Mouse (Mus musculus): ENCODE data around the gene Tmem203.

Tmem203 gene

DNA sequence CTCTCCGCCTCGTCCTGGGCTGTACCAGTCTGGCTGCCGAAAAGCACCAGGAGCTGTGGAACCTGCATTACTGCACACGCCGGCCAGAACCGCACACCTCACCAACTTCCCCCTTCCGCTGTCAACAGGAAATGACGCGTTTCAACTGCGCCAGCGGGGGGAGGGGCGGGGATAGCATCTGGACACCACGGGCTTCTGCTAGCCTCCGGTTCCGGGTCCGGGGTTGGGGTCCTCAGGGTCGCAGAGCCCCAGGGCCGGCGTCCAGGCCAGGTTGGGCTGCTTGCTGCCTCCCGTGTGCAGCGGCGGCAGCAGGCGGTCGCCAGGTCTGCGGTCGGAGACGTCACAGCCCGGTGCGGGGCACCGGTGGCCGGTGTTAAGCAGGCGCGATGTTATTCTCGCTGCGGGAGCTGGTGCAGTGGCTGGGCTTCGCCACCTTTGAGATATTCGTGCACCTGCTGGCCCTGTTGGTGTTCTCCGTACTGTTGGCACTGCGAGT is at the start of gene Tmem203:
Tmem203 (plus strand) TSS at position 156 of the 496 bp plus-strand sequence.
- peak; percentile 82 for DNase-seq

DNA sequence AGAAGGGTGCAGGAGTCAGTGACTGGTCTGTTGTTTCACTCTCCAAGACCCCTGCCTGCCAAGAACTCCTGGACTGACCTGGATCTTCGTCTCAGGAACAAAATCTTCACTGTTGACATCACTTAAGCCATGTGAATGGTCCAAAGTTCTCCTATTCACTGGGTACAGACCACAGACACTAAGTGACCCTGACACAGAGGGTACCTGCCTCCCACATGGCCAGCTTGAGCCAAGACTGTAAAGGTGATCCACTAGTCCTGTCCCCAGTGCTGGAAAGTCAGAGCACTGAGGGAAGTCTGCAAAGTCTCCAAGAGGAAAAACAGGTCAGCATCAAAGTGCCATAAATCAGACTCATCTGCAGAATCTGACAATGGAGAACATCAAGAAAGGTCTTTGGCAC is 47.6 kb upstream of the Tmem203 start:
- DNase-seq, result no peak

DNA sequence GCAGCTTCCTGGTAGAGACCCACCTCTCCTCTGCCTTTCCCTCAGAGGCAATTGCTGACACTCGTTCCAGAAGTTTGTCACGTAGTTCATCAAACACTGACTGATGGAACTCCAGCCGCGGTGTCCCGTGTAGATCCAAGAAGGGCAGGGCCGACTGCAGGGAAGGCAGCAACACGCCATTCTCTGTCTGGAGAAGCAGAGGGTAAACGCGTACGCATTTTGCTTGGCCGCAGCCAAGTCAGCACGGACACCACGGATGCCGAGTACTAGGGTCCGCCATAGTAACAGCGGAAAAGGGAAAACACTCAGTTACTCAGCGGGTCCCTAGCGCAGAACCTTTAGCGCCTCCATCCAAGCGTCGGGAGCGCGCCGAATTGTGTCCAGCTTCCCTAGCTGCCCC is 44.6 kb upstream of the Tmem203 start:
- no peak for DNase-seq

DNA sequence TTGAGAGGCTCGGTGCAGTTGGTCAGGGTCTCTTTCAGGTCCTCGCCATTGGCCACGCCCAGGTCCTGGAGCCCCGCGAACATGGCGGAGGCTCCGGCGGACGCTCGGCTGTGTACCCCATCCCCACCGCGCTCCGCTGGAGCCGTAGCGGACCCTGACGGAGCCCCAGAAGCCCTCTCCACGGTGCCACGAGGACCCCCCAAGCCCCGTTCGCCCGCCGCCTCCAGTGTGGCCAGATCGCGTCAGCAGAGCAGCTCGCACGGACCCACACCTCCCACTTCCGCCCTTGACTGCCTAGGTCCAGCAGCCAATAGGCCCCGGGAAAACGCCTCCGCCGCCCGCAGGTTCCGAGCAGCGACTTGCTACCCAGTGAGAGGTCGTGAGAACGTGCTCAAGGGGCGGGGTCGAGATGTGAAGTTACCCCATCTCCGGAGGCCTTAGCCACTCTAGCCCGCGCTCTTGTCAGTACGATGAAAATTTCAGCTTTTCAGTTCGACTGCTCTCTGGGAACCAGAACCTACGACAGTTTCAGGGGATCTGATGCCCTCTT is 44.0 kb upstream of the Tmem203 start, which contains the start of gene Nelfb:
Nelfb (minus strand) TSS at position 369 of the 550 bp plus-strand sequence.
- DNase-seq, result peak; percentile 84

DNA sequence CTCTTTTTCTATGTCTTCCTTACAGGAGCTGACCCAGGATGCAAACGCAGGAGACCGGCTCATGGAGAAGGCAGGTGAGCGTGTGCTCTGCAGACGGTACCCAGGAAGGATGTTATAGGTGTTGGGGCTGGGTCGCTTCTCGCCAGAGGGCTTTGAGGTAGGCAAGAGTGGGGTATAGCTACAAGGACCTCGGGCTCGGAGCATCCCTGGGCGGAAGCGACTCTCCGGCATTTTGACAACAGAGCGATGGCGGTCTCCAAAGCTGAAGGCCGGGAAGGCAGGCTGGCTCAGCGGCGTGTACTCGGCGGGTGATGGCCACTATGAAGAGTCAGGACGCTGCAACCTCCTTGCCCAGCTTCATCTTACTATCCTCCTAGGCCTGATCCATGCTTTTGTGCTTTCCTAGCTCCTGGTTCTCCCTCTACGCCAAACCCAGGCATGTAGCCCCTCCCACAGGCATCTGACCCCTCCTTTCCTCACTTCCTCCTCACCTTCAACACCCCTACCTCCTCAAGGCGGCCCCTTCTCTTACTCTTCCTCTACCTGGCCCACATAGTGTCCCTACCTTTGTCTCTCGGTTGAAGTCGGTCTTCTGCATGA is 41.9 kb upstream of the Tmem203 start:
- no peak for DNase-seq

DNA sequence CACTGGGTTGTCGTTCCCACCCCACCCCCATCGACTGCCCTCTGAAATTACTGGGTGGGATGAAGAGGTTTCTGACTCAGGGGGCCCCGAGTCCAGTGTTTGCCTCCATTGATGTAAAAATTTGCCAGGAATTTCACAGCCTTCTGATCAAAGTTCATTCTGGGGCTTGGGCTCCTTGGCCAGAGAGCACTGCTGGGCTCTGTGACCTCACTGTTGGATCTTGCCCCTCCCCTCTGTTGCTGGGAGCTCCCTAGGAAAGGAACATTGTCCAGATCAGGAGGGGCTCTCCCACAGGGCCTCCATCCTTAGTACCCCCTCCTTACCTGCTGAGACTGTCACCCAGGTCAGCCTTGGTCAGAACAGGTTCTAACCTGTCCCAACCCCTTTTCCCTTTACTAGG is 40.8 kb upstream of the Tmem203 start, which contains the start of gene Stpg3:
Stpg3 (minus strand) TSS at position 194 of the 400 bp plus-strand sequence.
- no peak for DNase-seq

DNA sequence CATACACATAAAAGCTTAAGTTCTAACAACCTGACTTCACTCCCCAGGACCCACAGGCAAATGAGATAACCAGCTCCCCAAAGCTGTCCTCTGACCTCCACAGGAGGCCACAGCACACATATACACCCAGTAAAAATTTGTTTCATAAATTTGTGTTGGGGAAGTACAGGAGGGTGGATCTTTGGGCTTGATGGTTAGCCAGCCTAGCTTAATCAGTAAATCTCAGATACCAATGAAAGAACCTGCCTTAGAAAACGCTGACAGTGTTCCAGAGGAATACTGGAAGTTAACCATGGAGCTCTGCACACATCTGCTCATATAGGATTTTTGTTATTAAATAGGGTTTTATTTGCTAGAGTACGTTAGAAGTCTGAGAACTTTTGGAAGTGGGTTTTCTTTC is 37.6 kb upstream of the Tmem203 start:
- DNase-seq, result no peak

DNA sequence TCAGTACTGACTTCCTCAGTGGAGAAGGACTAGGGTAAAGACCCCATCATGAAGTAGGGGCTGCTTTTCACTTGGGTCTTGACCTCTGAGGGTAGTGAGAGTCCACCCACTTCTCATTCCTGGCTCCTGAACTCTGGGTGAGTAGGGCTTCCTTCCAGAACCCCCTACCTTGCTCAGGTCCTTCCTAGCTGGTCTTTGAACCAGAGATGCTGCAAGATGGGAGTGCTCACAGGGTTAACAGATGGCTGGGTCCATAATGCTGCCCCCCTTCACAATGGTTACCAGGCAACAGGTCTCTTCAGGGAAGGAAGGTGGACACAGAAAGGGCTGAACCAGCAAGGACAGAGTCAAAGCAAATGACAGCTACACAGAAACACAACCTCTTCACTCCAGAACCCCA is 36.8 kb upstream of the Tmem203 start, which contains the start of gene Fam166a:
Fam166a (plus strand) TSS at position 301 of the 400 bp plus-strand sequence.
- DNase-seq, result no peak

DNA sequence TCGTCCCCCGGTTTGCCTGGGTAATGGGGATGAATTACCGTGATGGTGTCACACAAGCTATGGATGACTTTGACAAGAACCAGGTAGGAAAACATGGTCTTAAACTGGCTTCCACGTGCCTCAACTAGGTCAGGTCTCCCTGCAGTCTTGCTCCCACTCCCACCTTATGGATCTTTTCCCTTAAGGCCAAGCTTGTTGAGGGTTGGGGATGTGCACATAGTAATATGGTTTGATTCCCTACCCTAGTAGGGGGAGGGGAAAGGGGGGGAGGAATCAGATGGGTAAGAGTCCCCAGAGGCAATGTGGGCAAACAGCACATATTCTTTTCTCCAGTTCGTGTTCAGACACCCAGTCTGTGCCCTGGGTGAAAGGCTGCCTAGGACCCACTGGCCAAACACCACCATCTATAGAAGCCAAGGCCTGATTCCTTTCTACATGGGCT is 33.9 kb upstream of the Tmem203 start:
- no peak for DNase-seq

DNA sequence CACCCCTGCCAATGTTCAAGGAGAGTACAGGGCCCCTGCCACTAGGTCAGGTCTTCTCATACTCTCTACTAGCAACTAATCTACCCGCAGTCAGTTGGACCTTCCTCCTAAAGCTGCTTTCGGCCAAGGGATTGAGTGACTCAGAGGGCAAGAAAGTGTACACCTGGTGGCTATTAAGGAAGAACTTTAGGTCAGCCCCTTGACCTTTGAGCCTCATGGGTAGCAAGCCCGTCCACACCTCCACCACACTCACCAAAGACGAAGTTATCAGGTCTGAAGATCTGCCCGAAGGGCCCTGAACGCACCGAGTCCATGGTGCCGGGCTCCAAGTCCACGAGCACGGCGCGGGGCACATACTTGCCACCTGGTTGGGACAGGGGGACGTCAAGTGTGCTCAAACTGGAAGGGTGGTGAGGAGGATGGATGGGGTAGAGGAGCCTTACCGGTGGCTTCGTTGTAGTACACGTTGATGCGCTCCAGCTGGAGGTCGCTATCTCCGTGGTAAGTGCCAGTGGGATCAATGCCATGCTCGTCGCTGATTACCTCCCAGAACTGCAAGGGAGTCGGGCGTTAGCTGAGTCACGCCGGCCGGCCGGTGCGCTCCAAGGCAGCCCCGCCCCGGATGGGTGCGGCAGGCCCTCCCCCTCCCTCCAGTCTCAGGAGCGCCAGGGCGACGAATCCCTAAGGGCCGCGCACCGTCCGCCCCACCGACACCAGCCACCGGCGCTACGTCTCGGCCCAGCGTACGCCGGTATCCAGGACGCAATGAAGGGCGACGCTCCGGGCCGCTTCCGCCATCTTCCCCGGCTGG is 31.4 kb upstream of the Tmem203 start:
- peak; percentile 84 for DNase-seq

DNA sequence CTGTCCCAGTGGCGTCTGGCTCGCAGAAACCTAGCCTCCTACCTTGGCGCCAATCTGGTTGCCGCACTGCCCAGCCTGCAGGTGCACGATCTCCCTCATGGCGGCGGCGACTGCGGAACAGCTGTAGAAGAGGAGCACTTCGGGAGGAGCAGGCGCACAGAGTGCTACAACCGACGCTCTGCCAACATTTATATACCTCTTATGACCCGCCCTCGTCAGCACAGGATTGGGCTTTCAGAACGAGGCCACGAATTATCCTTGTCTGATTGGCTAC is 30.8 kb upstream of the Tmem203 start, which contains the start of gene Tubb4b:
Tubb4b (minus strand) TSS at position 211 of the 274 bp plus-strand sequence.
- no peak for DNase-seq

DNA sequence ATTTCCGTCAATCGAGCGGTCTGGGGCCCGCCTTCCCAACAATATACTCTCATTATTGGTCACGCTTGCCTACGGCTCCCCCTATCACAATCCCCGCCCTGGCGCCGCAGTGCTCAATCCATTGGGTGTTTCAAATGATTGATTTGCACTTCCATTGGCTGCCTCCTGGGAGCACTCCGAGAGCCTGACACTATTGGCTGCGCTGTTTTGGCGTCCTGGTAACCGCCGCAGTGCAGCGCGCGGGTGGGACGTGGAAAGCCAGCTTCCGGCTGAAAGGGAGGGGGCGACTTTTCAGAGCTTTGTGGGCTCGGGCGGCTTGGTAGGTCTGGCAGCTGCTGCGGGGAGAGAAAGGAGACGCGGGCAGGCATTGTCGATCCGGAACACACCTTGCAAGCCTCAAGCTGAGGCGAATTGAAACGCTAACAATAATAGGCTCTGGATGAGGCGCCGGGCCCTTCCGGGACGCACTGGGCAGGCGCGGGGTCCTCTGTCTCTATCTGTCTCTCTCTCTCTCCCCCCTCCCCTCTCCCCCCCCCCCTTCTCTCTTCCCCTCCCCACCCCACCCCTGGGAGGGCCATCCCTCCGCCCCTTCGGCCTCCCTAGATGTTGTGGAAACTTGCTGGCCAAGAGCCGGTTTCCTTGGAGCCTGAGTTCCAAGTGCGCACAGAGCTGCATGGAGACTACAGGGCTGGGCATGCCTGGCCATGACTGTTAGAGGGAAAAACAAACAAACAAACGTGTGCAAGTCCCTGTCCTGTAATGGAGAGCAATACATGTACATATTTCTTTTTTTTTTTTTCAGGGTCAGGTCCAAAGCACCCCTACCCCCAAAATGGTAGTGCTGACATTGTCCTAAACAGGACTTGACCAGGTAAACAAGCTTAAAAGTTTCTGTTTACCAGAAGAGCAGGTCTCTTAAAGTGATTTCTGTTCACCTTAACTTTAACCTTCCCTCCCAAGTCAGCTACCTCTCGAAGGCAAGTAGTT is 30.2 kb upstream of the Tmem203 start:
- DNase-seq, result peak; percentile 100

DNA sequence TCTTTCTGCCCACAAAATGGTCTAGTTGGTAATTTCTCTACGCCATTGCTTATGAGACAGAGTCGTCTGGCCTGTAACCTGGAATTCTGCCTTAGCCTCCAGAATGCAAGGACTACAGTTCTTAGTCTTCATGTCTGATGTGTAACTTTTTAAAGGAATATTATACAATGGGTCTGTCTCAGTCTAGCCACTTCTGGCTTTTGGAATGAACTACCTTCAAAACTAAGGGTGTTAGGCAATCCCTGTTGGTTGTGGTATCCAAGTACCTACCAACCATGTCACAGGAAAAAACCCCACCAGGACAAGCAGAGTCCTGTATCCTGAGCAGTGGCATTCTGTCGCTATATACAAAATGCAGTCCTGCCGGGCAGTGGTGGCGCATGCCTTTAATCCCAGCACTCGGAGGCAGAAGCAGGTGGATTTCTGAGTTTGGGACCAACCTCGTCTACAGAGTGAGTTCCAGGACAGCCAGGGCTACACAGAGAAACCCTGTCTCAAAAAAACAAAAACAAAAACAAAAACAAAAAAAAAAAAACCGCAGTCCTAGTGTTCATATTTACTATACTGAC is 29.3 kb upstream of the Tmem203 start:
- peak; percentile 30 for DNase-seq

DNA sequence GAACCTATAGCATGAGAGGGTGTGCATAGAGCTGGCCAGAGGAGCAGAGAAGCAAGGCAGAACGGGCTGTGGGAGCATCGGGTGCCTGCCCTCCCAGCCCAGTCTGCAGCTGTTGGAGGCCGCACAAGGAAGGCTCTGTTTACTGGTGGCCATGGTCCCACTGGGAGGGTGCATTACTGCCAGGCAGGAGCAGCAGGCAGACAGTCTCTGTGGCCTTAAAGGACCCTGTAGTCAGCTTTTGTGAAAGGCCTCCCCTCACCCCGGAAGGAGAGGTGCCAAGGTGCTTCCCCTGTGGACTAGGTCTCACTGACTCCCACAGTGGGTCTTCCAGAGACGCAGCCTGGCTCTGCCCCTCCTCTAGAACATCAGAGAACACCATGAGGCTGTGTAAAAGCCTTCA is 28.4 kb upstream of the Tmem203 start:
- DNase-seq, result peak; percentile 70

DNA sequence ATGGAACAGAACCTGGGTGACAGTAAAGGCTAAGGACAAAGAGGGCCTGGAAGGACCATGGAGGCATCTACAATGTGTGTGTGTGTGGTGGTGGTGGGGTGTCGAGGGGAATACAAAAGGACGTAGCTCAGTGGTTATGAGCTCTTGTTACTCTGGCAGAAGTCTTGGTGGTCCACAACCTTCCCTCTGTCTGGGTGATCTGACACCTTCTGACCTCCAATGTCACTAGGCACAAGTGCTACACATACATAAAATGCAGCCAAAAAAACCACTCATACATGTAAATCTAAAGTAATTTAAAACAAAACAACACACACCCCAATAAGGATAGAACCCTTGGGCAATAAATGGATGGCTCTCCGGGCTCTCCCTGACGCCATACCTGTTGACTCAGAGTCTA is 27.8 kb upstream of the Tmem203 start:
- peak; percentile 29 for DNase-seq

DNA sequence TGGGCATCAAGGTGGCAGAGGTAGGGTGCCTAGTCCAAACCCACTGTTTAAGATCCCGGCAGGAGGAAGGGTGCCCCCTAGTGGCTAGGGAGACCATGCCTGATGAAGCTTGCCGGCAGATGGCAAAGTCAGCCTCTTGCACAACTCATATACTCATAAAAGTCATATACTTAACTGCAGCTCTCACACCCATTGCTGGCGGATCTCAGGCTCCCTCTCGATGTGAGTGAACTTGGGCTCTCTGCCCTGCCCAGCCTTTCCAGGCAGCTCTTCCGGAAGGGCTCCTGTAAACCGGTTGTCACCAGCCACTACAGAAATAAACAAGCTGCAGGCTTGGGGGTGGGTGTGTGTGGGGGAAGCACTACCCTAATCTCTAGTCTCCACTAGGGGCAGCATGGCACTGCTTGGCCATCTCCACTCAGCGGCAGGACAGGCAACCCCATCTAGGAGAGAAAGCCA is 26.8 kb upstream of the Tmem203 start:
- DNase-seq, result peak; percentile 91

DNA sequence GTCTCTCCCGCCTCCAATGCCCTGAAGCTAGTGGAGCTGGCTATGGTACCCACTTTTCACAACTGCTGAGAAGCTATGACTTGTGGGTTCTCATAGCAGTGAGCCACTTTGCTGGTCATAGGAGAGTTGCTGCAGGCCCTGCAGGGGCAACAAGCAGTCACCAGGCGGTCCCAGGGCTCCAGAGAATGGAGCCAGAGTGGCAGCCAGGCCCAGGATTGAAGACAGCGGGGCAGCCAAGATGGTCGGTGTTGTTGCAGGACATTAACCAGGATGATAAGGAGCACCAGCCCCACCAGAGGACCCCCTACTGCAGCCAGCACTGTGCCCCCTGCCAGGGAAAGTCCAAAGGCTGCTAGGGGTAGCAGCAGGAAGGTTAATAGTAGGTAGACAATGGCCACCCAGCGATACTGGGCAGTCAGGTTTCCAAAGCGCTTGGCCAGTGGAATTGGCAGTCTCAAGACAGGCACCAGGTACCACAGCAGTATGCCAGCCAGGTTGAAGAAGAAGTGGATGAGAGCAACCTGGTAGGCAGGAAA is 26.2 kb upstream of the Tmem203 start:
- DNase-seq, result peak; percentile 63

DNA sequence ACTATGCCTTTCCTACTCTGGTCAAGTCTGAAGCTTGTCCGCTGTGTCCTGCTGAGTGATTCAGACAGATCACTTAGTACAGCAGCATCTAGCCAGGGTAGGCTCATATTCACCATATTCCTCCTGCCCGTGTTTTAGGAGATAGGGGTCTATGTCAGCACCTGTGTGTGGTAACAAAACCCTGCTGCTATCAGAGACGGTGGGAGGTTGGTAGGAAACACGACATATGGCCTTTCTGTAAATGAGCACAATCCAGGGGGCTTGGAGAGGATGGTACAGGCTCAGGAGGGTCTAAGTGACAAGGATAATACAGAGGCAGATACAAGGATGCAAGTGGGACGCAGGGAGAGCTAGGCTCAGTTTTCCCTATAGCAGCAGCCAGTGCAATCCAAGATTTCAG is 25.7 kb upstream of the Tmem203 start:
- DNase-seq, result no peak

DNA sequence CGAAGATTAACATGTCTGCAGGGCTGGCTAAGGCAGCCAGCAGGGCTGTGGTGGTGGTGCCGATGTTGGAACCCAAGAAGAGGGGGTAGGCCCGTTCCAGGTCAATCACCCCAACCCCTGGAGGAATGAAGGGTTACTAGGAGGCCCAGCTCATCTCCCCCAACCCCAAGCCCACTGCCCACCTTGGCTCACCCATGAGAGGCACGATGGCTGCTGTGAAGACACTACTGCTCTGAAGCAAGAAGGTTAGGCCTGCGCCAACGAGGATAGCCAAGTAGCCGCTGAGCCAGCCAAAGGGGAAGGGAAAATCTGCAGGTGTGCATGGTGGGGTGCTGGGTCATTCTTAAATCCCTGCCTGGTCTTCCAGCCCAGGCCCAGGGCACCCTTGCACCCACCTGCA is 24.7 kb upstream of the Tmem203 start:
- no peak for DNase-seq

DNA sequence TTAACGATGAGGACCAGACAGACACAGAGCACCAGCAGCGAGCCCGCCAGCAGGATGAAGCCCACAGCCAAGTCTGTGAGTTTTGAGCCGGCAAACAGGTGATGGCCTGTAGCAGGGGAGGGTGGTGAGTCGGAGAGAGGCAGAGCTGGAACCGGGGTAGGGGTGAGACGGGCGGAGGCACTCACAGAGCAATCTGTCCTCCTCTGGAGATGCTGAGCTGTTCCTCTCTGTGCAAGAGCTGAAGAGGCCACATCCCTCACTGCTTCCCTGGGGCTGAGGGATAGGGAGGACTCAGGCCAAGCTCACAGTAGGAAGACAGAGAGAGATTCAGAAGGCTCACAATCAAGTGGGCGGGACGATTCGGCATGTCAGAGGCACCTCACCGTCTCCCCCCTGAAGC is 24.2 kb upstream of the Tmem203 start:
- DNase-seq, result no peak

DNA sequence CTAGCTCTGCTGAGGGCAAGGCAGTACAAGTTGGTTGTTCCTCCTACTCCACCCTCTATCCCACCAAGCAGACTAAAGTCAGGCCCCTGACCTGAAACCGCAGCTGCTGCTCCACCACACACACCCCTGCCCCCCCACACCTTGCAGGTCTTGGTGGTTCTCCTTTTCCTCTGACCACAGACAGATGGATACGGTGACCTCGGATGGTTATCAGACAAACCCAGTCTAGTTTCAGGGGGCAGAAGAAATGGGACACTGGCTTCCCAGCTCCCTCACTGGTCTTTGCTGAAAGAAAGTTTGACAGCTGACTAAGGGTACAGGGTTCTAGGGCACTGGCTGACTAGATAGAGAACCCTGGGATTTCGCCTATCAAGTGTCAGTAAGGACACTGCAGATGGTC is 21.8 kb upstream of the Tmem203 start:
- no peak for DNase-seq

DNA sequence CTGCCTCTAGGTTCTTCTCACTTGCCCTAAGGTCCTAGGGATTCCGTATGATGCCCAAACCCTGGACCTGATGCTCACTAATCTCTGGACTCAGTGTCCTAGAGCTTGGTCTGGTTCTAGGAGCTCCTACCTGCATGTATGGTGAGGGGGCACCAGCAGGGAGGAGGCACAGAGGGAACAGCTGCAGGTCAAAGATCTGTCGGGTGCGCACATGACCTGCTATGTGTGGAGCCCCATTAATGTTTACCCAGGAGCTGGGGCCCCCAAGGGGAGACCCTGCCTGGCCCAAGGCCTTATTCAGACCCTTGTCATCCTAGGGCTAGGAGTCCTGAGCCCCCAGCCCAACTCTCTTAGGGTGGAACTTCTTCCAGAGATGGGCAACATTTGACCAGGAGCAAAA is 21.2 kb upstream of the Tmem203 start, which contains the start of gene Slc34a3:
Slc34a3 (minus strand) TSS at position 315 of the 400 bp plus-strand sequence.
- no peak for DNase-seq
